Mouse (Mus musculus): ENCODE results near the gene Capza2.

DNA sequence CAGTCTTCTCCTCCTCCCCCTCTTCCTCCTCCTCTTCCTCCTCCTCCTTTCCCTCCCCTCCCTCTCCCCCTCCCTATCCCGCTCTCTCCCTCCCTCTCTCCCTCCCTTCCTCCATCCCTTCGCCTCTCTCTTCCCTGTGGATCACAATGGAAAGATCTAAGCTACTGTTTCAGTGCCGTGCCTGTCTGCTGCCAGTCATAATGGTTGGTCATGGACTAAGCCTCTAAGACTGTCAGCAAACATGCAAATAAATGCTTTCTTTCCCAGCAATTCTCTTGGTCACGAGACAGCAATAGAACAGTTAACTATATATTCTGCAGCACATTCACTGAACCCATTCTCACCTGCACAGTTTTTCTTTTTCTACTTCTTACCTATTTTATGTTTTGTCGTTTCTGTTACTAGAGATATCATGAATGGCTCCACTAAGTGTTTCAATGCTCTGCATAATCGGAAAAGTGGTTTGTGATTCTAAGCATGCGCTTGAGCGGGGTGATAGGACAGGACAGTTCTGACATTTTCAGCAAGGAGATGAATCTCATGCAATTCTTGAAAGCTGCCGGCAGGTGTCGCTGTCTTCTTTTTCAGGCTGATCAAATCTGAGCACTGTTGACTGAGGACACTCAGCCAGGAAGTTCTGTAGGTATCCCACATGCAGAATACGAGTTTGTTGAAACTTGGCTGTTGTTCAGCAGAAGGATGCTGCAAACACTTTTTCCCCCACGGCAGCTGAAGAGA is 39.2 kb downstream of the Capza2 start:
- TF ChIP-seq CTCF (IDR thresholded peaks at IDR 0.05; ENCODE audit: insufficient read depth, low read depth, low read length): 0 out of 2 replicates have a peak, but pooled peaks have one; percentile 16
- TF ChIP-seq POLR2A (IDR thresholded peaks at IDR 0.05; ENCODE audit: insufficient read depth, low read depth, low read length): no peak

All from olfactory bulb, adult 2 months (tissue).